Mouse (Mus musculus) heart, embryonic 12.5 days (tissue): ENCODE data around the gene Bach2. TPM values are rescaled to one million over a fixed set of nuclear protein-coding genes. Genes with fewer than 3 reads are reported as not detected.

Experiments used
- ATAC-seq: fragments of 200-750 bp; cut with Nextera tagmentation; 2 replicates; pipeline ENCODE4 v1.8.0; 2017; ENCODE audit warnings: moderate TSS enrichment, moderate library complexity; ENCODE audit not compliant: insufficient number of reproducible peaks, low FRiP score
- H3K27ac ChIP-seq: fragments of 300-500 bp; sonication (generic); 2 replicates; pipeline ENCODE4 v1.5.1; 2016; ENCODE audit warnings: mild to moderate bottlenecking, moderate library complexity; ENCODE audit not compliant: poor library complexity, severe bottlenecking
- H3K27me3 ChIP-seq: fragments of 300-500 bp; sonication (generic); replicated peaks from 2 replicates; pipeline ENCODE4 v1.6.1; 2016; ENCODE audit warnings: mild to moderate bottlenecking, moderate library complexity
- H3K36me3 ChIP-seq: fragments of 300-500 bp; sonication (generic); 2 replicates; pipeline ENCODE4 v1.6.1; 2016; ENCODE audit warnings: mild to moderate bottlenecking, moderate library complexity
- H3K4me1 ChIP-seq: fragments of 300-500 bp; sonication (generic); replicated peaks from 2 replicates; pipeline ENCODE4 v1.6.1; 2016; ENCODE audit warnings: mild to moderate bottlenecking
- H3K4me2 ChIP-seq: fragments of 300-500 bp; sonication (generic); 2 replicates; pipeline ENCODE4 v1.6.1; 2016; ENCODE audit warnings: mild to moderate bottlenecking, moderate library complexity
- H3K4me3 ChIP-seq: fragments of 300-500 bp; sonication (generic); 2 replicates; pipeline ENCODE4 v1.5.1; 2016; ENCODE audit warnings: mild to moderate bottlenecking
- H3K9ac ChIP-seq: fragments of 300-500 bp; sonication (generic); 2 replicates; pipeline ENCODE4 v1.6.1; 2016; ENCODE audit warnings: mild to moderate bottlenecking, moderate library complexity
- H3K9me3 ChIP-seq: fragments of 300-500 bp; sonication (generic); replicated peaks from 2 replicates; pipeline ENCODE4 v1.6.1; 2016; ENCODE audit warnings: mild to moderate bottlenecking, moderate library complexity
- WGBS: fragments of 180-500 bp; shearing (Covaris S2); methylation state at CpG from one replicate; pipeline ENCODE4 v1.1.7; 2016; 5-methylcytosine and 5-hydroxymethylcytosine counted together
- polyA plus RNA-seq: library from polyadenylated mRNA; unstranded; fragments of >200 nt; fragmentation: Nextera tagmentation; extraction: Ambion mirVana; gene quantifications from 2 replicates; pipeline ENCODE4 v1.2.1, GENCODE M21; 2016

Gene Bach2
- polyA plus RNA-seq, 1 experiment from 2014 or later = 7.0 TPM

GRCm38 (mm10) chr4:32516126-32516525 is 277.5 kb downstream of the Bach2 start:
- Histone ChIP-seq H3K4me1 (peaks cover 44% of the 10 kb centered on the region), H3K9me3 (no peaks in the 10 kb centered on the region), H3K27ac (no peak overlapping the region), H3K4me3 (no peak overlapping the region), H3K4me2 (no peak overlapping the region), H3K27me3 (no peaks in the 10 kb centered on the region), H3K9ac (no peak overlapping the region), H3K36me3 (no peaks in the 10 kb centered on the region)
- 83% methylated on average over 8 of the region's 8 CpGs for WGBS
- ATAC-seq = no peak

DNA sequence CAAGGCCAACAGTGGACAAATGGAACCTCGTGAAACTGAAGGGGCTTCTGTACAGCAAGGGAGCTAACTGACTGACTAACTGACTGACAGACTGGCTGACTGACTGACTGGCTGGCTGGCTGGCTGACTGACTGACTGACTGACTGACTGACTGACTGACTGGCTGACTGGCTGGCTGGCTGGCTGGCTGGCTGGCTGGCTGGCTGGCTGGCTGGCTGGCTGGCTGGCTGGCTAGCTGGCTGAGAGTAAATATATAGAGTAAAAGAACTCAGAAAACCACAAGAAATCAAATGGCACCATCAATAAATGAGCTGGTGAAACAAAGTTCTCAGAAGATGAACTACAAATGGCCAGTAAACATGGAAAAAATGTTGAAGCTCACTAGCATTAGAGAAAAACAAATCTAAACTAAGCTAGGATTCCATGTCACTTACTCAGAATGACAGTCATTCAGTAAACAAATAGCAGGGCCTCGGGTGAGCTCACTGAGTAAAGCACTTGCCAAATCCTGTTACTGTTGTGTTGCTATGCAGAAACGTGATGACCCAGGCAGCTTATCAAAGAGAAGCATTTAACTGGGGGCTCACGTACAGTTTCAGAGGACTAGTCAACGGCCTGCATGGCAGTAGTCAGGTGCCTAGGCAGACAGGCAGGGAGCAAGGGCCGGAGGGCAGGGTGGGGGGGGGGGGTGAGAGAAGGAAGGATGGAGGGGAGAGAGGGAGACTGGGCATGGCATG is 280.4 kb downstream of the Bach2 start:
- Histone ChIP-seq H3K4me1 (peaks cover 62% of the 10 kb centered on the region), H3K27ac (peak overlapping the region; percentile 76), H3K9me3 (no peaks in the 10 kb centered on the region), H3K9ac (no peak overlapping the region), H3K27me3 (no peaks in the 10 kb centered on the region), H3K4me3 (no peak overlapping the region), H3K4me2 (no peak overlapping the region), H3K36me3 (no peaks in the 10 kb centered on the region)
- no peak for ATAC-seq
- WGBS = 38% methylated on average over 6 of the region's 6 CpGs

DNA sequence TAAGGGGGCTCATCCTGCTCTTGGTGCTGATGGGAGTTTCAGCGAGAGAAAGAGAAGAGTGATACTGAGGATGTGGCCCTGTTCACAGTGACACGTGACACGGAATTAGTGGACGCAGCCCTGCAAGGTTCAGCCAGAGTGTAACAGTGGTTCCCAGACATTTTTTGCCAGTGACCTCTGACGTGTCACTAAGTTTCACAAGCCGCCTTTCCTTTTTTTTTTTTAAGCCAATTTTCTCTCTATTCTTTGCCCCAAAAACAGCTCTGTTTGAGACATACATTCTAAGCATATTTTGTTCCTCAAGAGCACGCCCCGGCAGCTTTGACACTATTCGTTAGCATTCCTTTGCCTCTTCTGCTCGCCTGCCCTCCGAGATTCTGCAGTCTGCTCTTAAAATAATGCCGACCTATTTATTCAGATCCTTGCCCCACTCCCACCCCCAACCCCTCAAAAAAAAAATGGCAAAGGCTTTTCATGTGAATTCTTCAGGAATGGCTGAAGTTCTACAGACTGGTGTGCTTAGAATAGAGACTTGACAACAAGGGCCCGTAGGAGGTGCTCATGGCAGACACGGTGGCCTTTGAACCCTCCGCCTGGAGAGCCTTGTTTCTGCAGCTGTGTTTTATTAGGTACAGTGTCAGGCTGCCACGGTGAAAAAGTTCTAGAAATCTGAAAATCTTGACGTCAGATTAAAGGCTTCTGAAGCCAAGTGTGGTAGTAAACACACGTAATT is 282.2 kb downstream of the Bach2 start:
- no peak; the same call in 1 of the 2 replicates for ATAC-seq
- Histone ChIP-seq H3K4me1 (peaks cover 70% of the 10 kb centered on the region), H3K4me3 (no peak overlapping the region), H3K9me3 (no peaks in the 10 kb centered on the region), H3K36me3 (no peaks in the 10 kb centered on the region), H3K27ac (no peak overlapping the region), H3K27me3 (no peaks in the 10 kb centered on the region), H3K9ac (no peak overlapping the region), H3K4me2 (no peak overlapping the region)
- WGBS = 44% methylated on average over 18 of the region's 18 CpGs

DNA sequence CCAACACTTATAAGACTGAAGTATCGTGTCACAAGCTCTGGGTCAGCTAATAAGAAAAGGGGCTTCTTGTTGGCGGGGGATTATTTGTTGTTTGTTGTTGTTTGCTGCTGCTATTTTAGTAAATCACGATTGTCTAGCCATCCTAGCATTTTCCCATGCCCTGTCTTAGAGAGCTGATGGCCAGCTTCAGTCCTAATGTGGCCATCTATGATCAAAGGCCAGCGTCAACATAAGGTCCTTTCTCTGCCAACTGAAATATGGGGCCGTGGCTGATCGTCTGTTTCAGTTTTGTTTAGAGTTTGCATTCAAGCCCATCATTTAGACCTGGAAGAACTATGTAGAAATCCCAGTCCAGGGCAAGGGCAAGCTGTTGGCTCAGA is 282.7 kb downstream of the Bach2 start:
- H3K36me3 ChIP-seq = no peaks in the 10 kb centered on the region
- ATAC-seq = no peak
- no peaks in the 10 kb centered on the region for H3K9me3 ChIP-seq
- H3K27ac ChIP-seq = peak overlapping the region; percentile 58; the same call in 1 of the 2 replicates
- H3K9ac ChIP-seq = no peak overlapping the region
- H3K4me3 ChIP-seq = no peak overlapping the region
- no peaks in the 10 kb centered on the region for H3K27me3 ChIP-seq
- H3K4me1 ChIP-seq = peaks cover 70% of the 10 kb centered on the region
- 68% methylated on average over 6 of the region's 6 CpGs for WGBS
- H3K4me2 ChIP-seq = no peak overlapping the region

GRCm38 (mm10) chr4:32522013-32522412 is 283.4 kb downstream of the Bach2 start:
- Histone ChIP-seq H3K9ac (no peak overlapping the region), H3K4me1 (peaks cover 75% of the 10 kb centered on the region)

DNA sequence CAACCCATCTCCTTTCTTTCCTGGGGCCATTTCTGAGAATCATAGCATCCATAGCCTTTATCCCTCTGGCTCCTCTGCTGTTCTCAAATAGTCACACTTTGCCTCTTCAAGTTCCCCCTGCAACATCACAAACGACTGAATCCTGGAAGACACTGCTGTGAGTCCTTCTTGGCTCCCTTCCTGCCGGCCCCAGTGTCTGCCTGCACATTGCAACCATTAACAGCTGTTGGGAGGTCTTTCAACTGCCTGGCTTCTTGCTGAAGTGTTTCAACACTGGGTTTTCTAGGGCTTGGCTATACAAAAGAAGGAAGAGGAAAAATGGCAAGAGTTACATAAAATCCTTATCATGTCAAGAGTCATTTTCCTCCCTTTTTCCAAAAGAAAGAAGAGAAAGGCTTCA is 285.7 kb downstream of the Bach2 start:
- WGBS = 34% methylated on average over 2 of the region's 2 CpGs
- Histone ChIP-seq H3K36me3 (no peaks in the 10 kb centered on the region), H3K9ac (no peak overlapping the region), H3K4me3 (no peak overlapping the region), H3K27me3 (no peaks in the 10 kb centered on the region), H3K27ac (peak overlapping the region; percentile 15; the same call in 1 of the 2 replicates), H3K9me3 (no peaks in the 10 kb centered on the region), H3K4me2 (no peak overlapping the region), H3K4me1 (peaks cover 58% of the 10 kb centered on the region)
- no peak for ATAC-seq

More at GRCm38 (mm10) chr4:32522013-32522412, 283.4 kb downstream of the Bach2 start:
- no peak overlapping the region for H3K4me2 ChIP-seq
- no peaks in the 10 kb centered on the region for H3K36me3 ChIP-seq
- peak overlapping the region; percentile 58 for H3K27ac ChIP-seq
- ATAC-seq = no peak
- H3K27me3 ChIP-seq = no peaks in the 10 kb centered on the region
- no peak overlapping the region for H3K4me3 ChIP-seq
- 24% methylated on average over 2 of the region's 2 CpGs for WGBS
- no peaks in the 10 kb centered on the region for H3K9me3 ChIP-seq

- no peak for ATAC-seq
- no peaks in the 10 kb centered on the region for H3K27me3 ChIP-seq
- no peaks in the 10 kb centered on the region for H3K36me3 ChIP-seq
- H3K27ac ChIP-seq = no peak overlapping the region
- WGBS = 55% methylated on average over 5 of the region's 5 CpGs
- H3K9ac ChIP-seq = no peak overlapping the region
- no peak overlapping the region for H3K4me2 ChIP-seq
- H3K4me3 ChIP-seq = no peak overlapping the region
- peaks cover 57% of the 10 kb centered on the region for H3K4me1 ChIP-seq
- no peaks in the 10 kb centered on the region for H3K9me3 ChIP-seq
Measured at GRCm38 (mm10) chr4:32525000-32525399, 286.4 kb downstream of the Bach2 start.

DNA sequence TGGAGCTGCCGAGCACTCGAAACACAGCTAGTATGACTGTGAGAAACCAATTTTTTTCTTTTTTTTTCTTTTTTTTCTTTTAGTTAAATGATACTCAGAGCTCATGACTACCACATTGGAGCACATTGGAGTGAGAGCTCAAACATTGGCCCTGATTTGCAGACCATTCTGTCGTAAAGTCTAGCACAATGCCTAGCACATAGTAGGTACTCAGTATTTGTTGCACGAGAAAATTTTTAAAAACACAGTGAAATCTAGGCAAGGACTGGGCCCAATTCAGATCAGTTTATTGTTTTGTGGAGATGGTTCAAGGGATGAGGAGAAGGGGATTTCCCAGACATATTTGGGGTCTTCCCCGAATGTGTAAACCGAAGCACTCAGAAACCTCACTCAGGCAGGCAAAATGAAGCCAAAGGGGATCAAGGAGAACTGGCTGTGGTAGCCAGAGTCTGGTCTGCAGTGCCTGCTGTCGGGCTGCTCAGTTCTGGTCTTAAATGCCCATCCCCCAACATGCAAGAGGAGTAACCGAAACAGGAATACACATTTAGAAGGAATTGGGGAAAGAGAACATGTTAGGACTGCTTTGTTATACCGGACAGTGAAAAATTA is 287.7 kb downstream of the Bach2 start:
- WGBS = 74% methylated on average over 9 of the region's 9 CpGs
- Histone ChIP-seq H3K4me3 (no peak overlapping the region), H3K27me3 (no peaks in the 10 kb centered on the region), H3K4me1 (peaks cover 55% of the 10 kb centered on the region), H3K4me2 (no peak overlapping the region), H3K36me3 (no peaks in the 10 kb centered on the region), H3K27ac (no peak overlapping the region), H3K9me3 (no peaks in the 10 kb centered on the region), H3K9ac (no peak overlapping the region)
- ATAC-seq = no peak

DNA sequence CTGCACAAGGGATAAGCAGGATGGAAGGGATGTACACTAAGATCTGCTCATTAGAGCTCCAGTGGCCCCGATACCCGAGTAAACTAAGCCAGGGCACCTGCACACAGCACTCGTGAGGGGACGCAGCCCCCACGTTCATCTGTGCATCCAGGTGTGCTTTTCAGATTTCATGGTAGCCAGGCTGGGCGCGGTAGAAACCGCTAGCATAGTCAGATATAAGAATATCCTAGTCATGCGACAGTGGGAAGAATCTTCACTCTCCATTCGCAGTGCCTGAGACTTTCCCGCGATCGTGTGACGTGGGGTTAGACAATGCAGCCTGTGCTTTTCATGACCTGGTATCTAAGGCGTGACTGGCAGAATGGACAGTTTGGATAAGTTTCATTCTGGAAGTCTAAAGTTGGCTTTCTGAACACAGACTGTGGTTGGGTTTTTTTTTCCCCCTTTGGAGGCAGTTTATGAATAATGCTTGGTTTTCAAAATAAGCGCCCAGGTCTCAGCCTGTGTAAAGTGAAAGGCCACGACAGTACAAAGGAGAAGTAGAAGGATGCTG is 290.9 kb downstream of the Bach2 start:
- WGBS = 88% methylated on average over 17 of the region's 17 CpGs
- ATAC-seq = no peak
- peaks cover 36% of the 10 kb centered on the region for H3K4me1 ChIP-seq

GRCm38 (mm10) chr4:32530421-32530920 is 291.9 kb downstream of the Bach2 start:
- ATAC-seq = no peak
- no peak overlapping the region for H3K4me3 ChIP-seq
- H3K4me1 ChIP-seq = peaks cover 28% of the 10 kb centered on the region
- no peaks in the 10 kb centered on the region for H3K9me3 ChIP-seq
- H3K9ac ChIP-seq = no peak overlapping the region
- H3K4me2 ChIP-seq = peak overlapping the region; percentile 59
- WGBS = 58% methylated on average over 9 of the region's 9 CpGs
- H3K27me3 ChIP-seq = no peaks in the 10 kb centered on the region
- H3K36me3 ChIP-seq = no peaks in the 10 kb centered on the region
- no peak overlapping the region for H3K27ac ChIP-seq

More for the DNA sequence above, 290.9 kb downstream of the Bach2 start:
- Histone ChIP-seq H3K27me3 (no peaks in the 10 kb centered on the region), H3K4me3 (no peak overlapping the region), H3K27ac (no peak overlapping the region), H3K9ac (no peak overlapping the region), H3K4me2 (no peak overlapping the region), H3K9me3 (no peaks in the 10 kb centered on the region), H3K36me3 (no peaks in the 10 kb centered on the region)
